Mouse (Mus musculus): ENCODE measurements around the gene Epb41l2. TPM values are rescaled to one million over a fixed set of nuclear protein-coding genes. Genes with fewer than 3 reads are reported as not detected.

The Epb41l2 gene
- 10 to 100 TPM; 61.5 to 66.5 TPM for total RNA-seq (2021)
- long read RNA-seq, experiment 1, full-length matches to known transcripts: 1 of 13 reads
- long read RNA-seq, experiment 1, partial matches to known transcripts: 5 of 13 reads
- long read RNA-seq, experiment 1, other reads (novel, unspliced or antisense): 7 of 13 reads
- long read RNA-seq, experiment 2, full-length matches to known transcripts: 2 of 20 reads
- long read RNA-seq, experiment 2, partial matches to known transcripts: 3 of 20 reads
- long read RNA-seq, experiment 2, other reads (novel, unspliced or antisense): 15 of 20 reads

DNA sequence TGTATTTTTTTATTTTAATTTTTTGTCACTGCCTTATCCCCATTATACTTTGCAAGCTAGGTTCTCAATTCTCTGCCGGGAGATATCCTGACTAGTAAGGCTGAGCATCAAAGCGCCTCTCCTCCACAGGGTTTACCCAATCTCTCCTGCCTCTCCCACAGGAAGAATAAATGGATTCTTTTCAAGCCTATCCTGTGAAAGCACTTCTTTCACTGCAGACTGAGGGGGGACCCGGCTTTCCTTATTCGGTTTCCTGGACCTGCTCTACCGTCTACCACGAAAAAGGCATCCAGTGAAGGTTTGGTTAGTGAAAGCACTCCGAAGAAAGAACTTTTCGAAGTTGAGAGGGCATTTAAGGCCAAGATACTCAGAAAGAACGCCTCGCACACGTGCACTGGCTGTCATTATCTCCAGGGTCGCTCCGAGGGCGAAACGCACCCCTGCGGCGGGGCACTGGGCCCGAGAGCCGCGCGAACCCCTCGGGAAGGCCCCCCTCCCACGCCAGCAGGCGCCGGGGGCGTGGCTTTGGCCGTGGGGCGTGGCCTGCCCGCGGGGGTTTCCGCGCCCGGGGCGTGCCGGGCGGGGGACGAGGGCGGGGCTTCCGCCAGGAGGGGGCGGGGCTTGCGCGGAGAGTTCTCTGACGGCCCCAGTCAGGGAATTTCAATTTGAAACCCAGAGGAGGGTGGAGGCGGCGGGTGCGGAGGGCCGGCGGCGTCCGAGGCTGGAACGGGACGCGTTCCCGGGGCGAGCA lies at the start of gene Epb41l2:
Gene Epb41l2, plus strand, starts transcription at position 591 of the 751 bp plus-strand sequence.
- peak; percentile 95 for DNase-seq
- intact Hi-C loops (cut with DNase I; ENCODE audit: low total_unique reads): no loop called here

DNA sequence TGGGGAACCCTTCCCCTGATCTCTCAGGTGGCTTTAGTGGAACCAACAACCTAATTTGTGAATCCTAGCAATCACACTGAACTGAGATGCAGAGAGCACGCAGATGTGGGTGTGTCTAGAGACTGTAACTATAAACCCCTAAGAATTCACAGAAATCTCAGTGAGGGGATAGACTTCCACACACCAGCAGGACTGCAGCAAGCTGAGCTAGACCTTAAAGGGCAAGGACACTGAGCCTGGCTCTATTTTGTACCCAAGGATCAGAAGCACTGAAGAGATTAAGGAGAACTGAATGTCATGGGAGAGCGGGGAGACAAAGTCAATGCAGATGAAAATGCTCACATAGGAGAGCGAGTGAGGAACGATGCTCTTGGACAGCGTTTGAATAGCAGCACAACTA lies 49.6 kb upstream of the Epb41l2 start:
- no peak for DNase-seq
- intact Hi-C loops (cut with DNase I; ENCODE audit: low total_unique reads): no loop called here

DNA sequence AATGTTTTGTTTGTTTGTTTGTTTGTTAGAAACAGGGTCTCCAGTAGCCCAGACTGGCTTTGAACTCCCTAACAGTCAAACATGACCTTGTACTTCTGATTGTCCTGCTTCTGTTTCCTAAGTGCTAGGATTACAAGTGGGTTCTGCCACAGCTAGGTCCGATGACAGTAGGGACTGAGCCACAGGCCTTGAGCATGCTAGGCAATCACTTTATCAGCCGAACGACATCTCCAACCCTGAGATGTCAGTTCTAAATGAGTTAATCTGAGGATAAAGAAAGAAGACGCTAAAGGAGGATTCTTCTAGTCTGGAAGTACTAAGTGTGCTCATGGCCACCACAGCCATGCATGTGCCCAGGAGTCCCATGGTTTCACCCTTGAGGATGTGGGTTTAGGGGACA lies 48.9 kb upstream of the Epb41l2 start:
- no peak for DNase-seq
- intact Hi-C loops (cut with DNase I; ENCODE audit: low total_unique reads): no loop called here

DNA sequence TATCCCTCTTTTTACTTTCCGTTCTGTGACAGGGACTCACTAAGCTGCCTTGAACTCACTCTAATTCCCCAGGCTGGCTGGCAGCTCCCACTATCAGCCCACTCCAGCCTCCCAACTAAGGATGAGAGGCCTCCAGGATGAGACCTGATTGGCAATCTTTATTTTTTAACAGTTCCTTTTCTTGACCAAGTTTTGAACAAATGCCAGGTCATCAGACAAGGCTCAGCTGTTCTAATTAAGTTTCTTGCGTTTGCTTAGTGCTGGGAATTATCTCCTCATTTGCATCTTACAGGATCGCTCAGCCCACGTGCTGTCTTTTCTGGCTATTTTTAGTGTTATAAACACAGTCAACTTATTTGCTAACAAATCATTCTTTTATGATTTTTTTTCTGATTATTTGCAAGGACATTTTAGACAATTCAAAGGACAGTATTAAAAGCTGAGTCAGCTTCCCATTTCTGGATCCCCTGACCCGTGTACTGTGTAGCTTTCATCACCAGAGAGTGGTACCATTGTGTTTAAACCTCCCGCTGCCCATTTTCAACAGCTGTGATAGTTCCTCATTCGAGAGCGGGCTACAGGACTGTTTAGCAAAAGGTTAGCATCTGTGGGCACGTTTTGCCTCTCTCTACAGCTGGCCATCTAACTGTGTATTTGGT lies 47.9 kb upstream of the Epb41l2 start:
- intact Hi-C loops (cut with DNase I; ENCODE audit: low total_unique reads): no loop called here
- DNase-seq: no peak

DNA sequence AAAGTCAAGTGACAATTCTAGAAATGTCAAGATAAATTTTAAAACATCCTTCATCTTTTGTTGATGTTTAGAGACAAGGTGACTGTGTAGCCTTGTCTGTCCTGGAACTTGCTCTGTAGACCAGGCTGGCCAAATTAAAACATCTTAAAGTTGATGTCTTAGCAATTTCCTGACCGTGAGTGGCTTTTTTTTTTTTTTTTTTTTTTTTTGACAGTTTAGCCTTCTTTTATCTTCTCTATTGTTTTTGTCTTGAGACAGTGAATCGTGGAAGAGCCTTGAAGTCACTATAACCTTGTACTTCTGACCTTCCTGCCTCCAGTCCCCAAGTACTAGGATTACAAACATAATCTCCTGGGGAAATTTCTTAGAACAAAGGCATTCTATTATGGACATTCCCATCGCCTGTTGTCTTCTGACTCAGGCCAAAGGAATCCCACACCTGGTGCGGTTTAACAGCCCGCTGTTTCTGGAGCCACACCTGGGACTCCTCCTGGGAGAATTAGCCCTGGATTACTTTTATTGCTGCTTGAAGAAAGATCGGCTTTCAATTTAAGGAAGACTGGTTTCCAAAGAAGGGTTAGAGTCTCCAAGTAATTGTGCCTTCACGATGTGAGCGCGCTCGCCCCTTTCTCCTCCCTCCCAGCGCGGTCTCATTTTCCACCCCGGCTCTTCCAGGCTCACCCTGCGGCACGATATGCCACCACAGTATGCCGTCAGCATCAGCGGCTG lies 45.6 kb upstream of the Epb41l2 start:
- intact Hi-C loops (cut with DNase I; ENCODE audit: low total_unique reads): no loop called here

DNA sequence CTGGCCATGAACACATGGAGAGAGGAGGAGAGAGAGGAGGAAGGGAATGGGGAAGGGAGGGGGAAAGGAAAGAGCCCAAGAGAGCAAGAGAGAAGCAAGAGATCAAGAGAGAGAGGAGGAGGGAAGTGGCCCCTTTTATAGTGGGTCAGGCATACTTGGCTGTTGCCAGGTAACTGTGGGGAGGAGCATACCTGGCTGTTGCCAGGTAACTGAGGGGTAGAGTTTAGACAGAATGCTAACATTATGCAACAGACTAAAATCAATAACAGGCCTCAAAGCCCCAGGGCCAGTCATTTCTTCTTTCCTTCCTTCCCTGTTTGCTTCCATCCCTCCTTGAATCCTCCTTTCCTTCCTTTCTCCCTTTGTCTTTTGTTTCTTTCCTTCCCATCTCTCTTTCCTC lies 41.9 kb upstream of the Epb41l2 start:
- intact Hi-C loops (cut with DNase I; ENCODE audit: low total_unique reads): no loop called here
- no peak for DNase-seq

More for the DNA sequence above, 45.6 kb upstream of the Epb41l2 start:
- DNase-seq: no peak

DNA sequence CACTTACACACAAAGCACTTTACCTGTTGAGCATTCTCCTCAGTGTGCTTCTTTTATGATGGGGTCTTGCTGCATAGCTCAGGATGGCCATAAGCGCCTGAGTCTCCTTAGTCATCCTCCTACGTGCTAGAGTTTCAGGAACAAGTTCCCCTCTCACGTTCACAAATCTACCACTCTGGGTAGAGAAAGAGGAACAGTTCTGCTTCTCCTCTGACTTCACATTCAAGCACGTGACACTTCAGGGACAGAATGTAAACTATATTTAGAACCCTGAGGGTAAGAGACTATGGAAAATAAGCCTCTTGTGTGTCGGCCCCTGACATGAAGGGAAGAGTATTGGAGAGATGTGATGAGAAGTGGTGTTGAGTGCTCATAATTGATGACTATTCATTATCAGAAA lies 41.2 kb upstream of the Epb41l2 start:
- DNase-seq: no peak
- intact Hi-C loops (cut with DNase I; ENCODE audit: low total_unique reads): no loop called here

DNA sequence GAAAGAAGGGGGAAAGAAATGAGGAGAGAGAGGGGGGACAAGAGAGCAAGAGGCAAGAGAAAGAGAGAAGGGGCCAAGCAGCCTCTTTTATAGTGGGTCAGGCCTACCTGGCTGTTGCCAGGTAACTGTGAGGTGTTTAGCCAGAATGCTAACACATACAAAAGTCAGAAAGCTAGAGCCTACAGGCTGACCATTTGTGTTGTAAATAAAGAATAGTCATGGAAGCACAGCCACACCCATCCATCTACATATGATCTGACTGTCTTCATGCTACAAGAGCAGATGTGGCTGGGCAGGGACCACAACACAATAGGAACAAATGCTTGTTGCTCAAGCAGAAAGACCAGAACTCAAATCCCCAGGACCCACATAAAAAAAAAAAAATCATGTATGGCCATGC lies 40.1 kb upstream of the Epb41l2 start:
- intact Hi-C loops (cut with DNase I; ENCODE audit: low total_unique reads): no loop called here
- no peak for DNase-seq

DNA sequence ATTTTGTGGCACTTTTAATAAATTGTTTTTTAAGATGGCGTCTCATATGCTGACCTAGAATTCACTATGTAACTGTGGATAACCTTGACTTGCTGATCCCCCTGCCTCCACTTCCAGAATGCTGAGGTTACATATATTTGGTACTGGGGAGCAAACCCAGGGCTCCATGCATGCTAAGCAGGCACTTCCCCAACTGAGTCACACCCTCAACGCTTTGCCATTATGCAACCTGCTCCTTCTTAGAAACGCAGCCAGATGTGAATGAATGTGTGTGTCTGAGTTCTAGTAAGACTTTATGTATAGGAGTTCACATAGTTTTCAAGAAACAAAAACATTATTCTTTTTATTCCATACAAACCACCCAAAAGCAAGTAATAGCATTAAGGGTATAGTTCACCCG lies 38.4 kb upstream of the Epb41l2 start:
- intact Hi-C loops (cut with DNase I; ENCODE audit: low total_unique reads): no loop called here
- no peak for DNase-seq

DNA sequence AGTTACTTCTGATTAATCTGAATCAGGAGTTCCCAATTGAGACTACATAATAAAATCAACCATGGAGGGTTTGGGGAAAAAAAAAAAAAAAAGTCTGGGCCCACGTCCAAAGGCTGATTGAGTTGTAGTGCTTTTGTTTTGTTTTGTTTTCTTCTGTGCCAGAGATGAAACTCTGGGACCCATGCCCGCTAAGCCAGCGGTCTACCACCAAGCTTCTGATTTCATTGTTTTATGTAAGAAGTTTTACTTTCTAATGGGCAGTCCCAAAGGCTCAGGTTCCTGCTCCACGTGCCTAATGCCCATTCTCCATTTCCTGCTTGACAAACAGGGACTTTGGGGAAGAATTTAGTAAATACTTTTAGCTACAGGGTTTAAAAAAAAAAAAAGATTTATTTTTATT lies 33.9 kb upstream of the Epb41l2 start:
- intact Hi-C loops (cut with DNase I; ENCODE audit: low total_unique reads): no loop called here

DNA sequence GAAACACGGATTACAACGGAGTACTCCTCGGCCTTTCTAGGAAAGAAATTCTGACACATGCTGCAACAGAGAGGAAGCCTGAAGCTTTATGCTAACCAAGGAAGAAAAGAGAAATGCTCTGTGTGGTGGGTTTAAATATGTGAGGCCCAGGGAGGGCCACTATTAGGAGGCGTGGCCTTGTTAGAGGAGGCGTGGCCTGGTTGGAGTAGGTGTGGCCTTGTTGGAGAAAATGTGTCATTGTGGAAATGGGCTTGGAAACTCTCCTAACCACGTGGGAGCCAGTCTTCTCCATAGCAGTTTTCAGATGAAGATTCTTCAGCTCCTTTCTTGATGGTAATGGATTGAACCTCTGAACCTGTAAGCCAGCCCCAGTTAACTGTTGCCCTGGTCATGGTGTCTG lies 32.1 kb upstream of the Epb41l2 start:
- intact Hi-C loops (cut with DNase I; ENCODE audit: low total_unique reads): no loop called here

More for the DNA sequence above, 33.9 kb upstream of the Epb41l2 start:
- peak; percentile 23 for DNase-seq

DNA sequence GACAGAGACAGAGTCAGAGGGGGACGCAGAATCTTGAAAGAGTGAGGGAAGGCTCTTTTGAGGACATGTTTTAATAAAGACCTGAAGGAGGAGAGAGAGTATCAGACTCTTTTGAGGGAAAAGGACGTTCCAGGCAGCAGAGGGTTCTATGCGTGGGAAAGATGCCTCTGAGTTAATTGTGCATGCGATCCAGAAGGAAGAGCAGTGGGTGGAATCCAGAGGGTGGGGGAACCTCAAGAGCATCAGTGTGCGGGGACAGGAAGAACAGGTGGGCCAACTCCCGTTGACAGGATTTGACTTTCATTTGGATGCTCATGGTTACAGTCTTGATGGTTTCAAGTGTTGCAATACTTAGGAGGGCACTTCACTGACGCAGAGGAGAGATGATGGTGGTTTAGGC lies 29.5 kb upstream of the Epb41l2 start:
- intact Hi-C loops (cut with DNase I; ENCODE audit: low total_unique reads): no loop called here
- DNase-seq: no peak

More for the DNA sequence above, 32.1 kb upstream of the Epb41l2 start:
- DNase-seq: no peak

DNA sequence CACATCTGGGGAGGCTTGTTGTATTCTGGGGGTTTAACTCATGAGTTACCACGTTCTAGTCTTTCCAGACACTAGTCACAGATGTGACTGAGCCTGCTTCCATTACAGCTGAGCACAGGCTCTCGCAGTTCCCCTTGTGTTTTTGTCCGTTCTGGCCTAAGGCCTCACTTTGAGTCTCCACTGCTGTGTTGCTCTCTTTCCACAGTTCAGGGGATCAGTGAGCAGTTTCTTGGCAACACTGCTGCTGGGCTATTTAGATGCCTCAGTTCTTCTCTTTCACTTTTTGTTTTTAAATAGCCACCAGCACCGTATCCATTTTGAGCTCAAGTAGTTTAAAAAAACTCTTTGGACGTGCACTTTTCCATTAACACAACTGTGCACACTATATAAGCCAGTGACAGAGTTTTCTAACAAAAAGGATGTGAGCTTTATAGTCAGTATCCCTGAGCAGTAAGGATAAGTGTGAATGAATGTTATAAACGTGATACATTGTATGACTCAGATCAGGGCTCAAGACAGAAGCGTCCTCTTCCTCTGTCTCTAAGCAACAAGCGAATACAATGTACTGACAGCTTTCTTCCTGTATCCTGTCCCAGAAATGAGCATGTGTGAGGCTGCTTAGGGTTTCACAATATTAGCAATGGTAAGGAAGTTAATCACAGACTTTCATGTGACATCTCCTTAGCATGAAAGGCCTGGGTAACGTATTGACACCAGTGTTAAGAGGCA lies 28.1 kb upstream of the Epb41l2 start:
- DNase-seq: no peak
- intact Hi-C loops (cut with DNase I; ENCODE audit: low total_unique reads): no loop called here

DNA sequence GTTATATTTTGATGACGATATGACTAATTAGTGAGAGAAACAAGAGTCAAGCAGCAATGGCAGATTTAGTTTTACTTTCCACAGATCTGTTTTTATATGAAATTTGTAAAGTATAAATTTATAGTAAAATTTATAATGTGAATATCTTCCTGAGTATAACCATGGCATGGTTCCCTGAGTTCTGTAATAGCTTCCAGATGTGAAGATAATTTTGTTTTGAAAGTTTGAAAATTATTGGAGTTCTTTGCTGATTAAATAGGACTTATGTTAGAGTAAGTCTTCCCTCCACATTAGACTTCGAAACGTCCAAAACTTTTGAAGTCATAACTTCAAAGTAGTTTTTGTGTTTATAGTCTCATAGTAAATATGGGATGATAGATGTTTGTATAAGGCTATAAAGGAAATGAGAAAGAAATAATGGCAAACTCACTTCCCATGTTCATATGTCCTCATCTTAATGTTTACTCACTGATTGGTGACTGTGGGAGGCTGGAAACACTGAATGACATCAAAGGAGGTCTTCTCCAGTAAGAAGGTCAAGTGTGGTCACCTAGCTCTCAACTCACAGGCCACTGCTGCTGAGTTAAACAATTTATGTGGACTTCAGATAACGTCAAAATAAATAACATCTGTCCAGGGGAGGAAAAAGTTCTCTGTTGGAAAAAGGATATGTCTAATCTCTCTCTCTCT lies 26.1 kb upstream of the Epb41l2 start:
- no peak for DNase-seq
- intact Hi-C loops (cut with DNase I; ENCODE audit: low total_unique reads): no loop called here

DNA sequence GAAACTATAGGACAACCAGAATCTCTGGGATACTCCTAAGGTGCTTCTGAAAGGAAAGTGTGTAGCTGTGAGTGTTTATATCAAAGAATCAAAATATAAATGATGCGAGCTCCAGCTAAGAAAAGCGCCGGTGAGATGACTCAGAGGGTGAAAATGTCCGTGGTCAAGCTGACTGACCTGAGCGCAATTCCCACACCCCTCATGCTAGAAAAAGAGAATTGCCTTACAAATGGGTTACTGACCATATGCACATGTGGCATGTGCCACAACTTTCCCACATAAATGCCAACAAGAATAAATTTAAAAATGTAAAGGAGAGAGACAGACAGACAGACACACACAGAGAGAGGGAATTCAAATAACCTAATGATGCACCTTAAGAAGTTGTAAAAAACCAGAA lies 18.9 kb upstream of the Epb41l2 start:
- intact Hi-C loops (cut with DNase I; ENCODE audit: low total_unique reads): no loop called here
- no peak for DNase-seq

DNA sequence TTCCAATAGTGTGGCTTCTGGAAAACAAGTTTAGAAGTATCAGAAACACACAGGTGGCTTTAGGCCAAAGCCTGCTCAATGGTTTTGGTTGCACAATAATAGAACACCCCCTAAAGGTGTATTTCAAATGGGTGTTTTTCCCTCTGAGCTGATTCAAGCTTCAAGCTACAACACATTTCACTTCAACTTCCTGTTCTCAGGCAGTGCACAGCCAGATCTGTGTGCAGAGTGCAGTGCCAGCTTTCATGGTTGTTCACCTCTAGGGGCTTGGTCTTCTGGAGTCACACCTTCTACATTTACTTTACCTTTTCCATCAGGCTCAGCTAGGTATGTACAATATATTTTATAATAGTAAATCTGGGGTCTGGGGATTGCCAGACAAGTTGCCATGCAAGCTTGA lies 16.8 kb upstream of the Epb41l2 start:
- intact Hi-C loops (cut with DNase I; ENCODE audit: low total_unique reads): no loop called here
- no peak for DNase-seq

DNA sequence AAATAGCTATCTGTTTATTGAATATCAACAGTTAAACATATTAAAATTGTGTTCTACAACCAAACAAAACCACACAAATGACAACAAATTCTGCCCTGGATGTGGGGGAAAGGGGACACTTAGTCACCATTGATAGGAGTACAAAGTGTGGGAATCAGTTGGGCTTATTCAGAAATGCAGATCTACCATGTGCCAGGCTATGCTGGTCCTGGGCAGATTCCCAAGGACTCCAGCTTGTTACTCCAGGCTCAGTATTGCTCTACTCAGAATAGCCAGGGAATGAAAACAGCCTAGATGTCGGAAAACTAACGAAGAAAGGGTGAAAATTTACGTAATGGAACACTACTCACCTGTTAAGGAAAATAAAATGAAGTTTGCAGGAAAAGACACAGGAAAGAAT lies 5.7 kb upstream of the Epb41l2 start:
- no peak for DNase-seq
- intact Hi-C loops (cut with DNase I; ENCODE audit: low total_unique reads): no loop called here

DNA sequence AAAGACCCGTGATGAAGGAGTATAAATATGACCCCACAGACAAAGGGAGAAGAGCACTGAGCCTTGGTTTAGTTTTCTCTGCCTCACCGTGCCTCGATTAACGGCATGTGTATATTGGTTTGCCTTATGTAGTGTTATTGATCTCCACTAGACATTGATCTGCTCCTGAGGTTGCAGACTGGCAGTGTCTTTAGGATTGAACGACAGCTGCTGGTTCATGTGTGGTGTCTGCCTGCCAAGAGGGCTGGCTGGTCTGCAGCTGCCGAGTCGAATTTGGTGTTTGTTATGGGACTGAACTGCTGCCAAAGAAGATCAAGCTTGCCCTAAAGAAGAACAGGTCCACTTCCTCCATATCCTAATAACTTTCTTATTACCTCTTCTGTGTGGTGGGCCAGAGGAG lies 5.2 kb upstream of the Epb41l2 start:
- intact Hi-C loops (cut with DNase I; ENCODE audit: low total_unique reads): no loop called here

More for the DNA sequence above, 5.2 kb upstream of the Epb41l2 start:
- no peak for DNase-seq

Data from gastrocnemius, postnatal 14 days (tissue).